Mouse (Mus musculus) adrenal gland, postnatal 14 days (tissue): ENCODE measurements at regions not wholly inside any gene's neighbourhood (a gene's known extent, or its start where the extent isn't known, plus 50 kb on each side); places are given as distances from the start of the nearest gene placed in this dataset.

Experiments used
- DNase-seq: peaks from one replicate; pipeline ENCODE4 v3.0.0; 2021; ENCODE audit warnings: mixed read lengths

DNA sequence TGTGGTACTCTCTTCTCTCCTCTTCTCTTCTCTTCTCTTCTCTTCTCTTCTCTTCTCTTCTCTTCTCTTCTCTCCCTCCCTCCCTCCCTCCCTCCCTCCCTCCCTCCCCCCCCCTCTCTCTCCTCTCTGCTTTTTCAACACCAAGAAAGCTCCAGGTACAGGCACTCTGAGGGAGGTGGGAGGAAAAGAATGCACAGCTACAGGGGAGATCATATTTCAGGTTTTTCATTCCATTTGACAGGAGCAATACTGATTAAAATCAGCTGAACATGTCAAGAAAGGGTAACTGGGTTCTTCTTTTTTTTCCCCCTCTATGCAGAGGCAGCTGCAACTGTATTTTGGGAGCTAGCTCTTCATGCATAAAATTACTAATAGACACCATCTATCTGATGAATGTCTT is 368.8 kb upstream of the Rack1 start:
- DNase-seq, result no peak

DNA sequence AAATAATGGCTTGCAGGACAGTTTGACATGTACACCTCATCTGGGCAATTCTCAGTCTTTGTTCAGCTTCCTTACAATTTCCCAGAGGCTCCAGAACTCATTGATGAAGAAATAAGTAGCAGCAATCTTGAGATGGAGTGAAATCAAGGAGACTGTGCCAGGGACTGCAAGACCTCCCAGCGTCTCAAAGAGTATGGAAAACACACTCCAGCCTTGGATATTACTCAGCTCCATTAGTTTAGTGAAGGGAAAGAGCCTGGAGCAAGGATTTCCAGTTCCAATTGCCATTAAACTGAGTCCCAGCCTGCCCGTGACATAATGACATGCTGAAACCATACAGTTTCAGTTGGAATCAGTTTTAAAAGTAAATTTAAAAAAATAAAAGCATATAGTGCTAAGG is 372.7 kb upstream of the Rack1 start:
- no peak for DNase-seq

DNA sequence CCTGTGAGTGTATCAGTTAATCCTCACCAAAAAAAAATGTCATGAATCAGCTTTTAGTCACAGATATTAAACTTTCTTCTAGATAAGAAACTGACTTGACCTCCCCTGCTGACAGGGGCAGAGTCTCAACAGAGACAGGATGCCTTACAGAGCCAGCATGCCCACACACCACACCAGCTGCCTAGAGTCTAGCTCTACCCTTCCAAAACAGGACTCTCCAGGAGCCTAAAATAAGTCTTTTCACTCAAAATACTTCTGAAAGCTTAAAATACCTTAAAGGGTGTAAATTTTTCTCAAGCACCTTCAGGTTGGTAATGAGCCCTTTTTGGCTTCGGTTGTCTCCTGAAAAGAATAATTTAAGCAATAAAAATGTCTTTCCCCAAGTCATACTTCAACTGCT is 373.7 kb upstream of the Rack1 start:
- no peak for DNase-seq

DNA sequence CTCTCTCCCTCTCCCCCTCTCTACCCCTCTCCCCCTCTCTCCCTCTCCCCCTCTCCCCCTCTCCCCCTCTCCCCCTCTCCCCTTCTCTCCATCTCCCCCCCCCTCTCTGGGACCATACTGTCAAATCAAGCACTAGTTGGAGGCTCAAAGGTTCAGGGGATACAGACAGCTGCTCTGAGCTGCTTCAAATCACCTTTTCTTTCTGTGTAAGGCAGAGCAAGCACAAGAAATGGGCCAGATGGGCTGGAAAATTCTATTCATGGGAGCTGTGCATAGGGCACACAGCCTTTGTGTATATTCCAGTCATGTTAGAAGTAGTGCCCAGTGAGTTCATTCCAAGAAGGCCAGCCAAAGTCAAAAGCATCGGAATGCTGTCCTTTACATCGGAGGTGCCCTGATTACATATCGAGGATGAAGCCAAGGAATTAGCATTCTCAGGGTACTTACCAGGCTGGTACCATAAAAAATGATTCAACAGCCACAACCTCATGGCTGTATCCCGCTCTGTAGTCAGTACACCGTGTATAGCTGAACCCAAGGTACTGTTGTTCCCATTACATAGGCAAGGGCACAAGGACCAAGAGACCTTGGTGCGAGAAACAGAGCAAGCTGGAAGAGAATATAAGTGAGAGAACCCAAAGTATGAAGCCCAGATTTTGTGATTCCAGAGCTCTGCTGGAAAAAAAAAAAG is 381.9 kb upstream of the Rack1 start:
- DNase-seq, result no peak

DNA sequence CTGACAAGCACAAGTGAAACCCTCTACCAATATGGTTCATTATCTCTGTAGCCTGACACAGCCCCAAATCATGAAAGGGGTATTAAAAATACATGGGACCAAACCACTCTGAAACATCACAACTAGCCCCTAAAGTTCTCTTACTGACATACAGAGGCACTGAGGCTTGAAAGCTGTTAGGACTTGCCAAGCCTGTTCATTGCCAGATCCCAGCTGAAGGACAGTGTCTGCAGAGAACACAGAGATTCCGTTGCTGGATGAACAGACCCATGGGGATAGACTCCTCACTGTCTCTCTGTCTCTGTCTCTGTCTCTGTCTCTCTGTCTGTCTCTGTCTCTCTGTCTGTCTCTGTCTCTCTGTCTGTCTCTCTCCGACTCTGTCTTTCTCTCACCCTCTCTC is 382.5 kb upstream of the Rack1 start:
- DNase-seq, result no peak

DNA sequence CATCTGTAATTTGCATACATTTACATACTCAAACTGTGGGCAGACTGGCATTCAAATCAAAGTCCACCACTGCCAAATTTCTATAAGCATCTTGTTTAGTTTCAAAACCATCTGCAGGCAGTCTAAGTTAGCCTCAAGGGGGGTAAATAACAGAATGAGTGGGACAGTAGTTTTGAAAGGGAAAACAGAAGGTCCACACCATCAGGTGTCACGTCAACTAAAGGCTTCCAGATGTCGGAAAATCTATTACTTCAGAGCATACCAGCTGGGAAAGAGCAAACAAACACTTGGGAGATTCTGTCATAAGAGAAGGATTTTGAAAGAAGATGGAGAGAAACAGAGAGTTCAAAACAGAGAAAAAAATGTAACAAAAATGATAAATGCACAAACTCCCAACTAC is 402.1 kb upstream of the Rack1 start:
- DNase-seq, result no peak

DNA sequence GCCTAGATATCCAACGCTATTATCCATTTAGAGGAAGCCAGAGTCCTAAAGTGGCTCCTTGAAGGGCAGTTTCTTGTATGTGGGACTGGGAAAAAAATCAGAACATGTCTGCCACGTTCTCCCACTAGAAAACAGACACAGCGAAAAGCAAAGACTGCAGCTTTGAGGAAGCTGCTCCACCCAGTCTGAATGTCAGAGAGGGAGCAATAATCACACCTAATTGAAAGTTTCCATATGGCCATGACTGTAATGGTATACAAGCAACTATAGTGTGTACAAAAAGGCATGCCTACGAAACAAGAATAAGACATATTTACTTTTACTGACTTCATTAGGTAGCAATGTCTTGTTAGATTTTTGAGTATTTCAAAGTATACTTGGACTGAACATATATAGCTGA is 392.7 kb upstream of the Sgcd start:
- DNase-seq, result no peak

DNA sequence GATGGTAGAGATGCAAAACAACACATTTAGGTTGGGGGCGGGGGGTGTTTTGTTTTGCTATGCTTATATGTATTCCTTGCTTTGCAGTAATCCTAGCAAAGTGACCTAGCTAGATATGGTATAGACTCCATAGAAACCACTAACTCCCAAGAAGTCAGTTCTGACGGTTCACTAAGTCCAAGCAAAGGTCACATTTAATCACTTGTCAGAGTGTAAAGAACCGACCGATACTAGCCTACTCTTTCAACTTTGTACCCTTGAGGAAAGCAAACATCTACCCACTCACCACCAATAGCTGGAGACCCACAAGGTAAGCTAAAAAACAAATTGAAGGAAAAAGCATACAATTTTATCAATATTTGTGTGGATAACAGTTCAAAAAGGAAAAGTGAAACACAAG is 389.3 kb upstream of the Sgcd start:
- no peak for DNase-seq

DNA sequence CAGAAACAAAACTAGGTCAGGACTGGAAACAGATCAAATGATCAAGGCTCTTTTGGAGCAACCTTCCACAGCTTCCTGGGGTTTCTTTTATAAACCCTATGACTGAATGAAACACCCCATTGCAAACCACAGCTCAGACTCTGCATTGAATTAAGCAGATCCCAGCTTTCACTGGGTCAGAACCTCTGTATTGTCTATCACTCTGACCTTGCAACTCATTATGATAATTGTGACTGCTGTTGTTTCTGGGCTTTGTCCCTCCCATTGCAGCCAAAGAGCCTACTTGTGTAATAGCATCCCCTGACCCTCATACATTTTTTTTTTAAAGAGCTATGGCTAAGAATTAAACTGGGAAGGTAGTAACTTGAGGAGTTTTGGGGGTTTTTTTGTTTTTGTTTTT is 388.5 kb upstream of the Sgcd start:
- DNase-seq, result no peak

DNA sequence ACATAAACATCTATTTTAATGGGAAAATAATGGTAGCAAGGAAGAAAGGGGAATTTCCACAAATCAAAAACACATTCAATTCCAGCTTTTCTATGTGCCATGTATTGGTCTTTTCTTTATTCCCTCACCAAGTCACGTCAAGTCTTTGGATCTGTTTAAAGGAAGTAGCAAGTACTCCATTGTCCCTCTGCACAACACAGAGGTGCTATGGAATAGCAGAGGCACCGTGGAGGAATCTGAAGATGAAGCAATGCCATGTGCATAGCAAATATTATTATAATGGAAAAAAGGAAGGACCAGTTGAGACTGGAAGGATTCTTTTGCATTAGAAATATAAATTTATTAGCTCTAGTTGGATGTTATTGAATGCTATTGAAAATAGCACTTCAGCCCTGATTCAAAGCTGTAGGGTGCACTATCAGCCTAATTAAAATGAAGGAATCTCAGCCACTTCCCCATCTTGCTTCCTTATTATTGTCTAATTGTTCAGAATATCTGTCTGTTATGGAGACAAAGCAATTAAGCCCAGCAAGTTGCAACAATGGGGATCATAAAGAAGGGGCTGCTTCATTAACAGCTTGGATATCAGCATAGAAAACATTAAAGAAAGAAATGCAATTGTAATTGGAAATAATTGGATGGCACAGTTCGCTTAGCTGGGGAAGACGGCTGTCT is 362.7 kb upstream of the Sgcd start:
- DNase-seq, result no peak

DNA sequence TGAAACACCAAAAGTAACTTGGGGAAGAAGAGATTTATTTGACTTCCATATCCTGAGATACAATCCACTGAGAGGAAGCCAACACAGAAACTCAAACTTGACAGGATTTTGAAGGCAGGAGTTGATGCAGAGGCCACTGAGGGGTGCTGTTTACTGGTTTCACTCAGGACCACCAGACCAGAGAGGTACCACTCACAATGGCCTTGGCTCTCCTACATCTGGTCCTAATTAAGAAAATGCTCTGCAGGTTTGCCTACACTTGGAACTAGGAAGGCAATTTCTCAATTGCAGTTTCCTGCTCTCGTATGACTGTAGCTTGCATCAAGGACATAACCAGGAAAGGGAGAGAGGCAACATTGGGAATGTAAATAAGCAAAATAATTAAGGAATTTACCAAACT is 325.7 kb upstream of the Sgcd start:
- no peak for DNase-seq

DNA sequence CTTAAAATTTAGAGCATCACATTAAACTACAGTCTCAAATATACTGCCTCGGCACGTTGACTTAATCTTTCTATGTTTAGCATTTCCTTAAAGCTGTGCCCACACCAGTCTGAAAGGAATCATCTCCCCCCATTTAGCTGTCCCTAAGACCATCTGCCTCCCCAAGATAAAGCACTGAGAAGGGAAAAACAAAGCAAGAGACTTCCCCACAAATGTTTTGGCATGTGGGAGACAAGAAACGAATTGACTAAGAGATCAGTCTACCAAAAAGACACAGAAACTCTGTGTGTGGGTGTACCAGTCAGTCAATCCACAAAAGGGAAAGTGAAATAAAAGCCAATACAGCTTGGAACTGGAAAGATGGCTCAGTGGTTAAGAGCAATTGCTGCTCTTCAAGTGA is 306.6 kb upstream of the Sgcd start:
- DNase-seq, result no peak

DNA sequence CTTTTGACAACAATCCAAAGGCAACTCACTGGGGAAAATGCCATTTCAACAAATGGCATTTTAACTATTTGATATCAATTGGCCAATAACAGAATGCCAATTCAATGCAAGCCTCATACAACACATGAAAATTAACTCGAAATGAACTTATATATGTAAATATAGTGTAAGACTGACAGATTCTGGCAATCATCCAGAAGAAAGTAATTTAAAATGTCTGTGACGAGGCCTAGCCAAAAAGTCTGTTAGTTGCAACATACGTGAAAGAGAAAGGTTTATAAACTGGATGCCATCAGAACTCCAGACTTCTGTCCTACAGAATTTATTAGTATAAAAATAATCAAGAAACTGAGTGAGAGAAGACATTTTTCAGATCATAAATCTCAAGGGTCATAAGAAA is 273.7 kb upstream of the Sgcd start:
- DNase-seq, result no peak

DNA sequence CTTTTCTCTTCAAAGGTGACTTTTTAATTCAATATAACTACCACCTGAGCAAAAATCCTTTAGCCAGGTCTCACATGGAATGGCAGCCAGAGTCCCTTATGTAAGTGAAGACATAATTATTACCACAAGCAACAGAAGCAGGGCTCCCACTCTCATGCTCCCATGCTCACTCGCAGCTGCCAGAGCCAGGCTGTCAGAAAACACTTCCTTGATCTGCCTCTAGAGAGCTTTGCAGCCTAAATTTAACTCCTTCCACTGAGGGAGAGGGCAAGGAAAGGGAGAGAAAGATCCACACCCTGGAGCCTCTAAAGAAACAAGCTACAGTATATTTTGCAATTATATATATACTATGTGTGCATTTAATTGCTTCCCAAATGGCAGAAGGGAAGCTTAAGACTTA is 272.3 kb upstream of the Sgcd start:
- no peak for DNase-seq

DNA sequence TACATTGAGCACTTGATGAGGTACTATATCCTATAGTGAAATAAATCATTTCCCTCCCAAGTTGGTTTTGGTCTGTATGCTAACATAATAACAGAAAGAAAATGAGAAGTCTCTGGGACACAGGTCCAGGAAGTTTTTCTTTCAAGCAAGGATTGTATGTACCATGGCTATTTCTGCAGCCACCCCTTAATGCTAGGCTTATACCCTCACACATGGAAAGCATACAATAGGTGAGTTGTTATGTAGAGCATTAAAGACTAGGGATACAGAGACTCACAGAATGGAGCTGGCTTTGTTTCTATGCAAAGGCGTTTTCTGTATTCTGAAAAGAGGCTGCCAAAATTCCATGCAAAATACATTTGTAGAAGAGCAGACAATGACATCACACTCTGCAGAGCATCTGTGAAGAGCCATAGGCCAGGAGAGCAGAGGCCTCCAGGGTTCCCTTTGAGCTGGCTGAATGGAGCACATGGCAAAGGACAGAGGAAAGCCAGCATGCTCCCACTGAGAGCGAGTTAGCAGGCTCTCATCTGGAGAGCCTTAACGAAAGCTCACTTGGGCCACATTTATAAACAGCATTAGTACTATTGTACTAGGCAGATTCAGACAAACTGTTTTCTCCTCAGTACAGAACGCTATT is 262.0 kb upstream of the Sgcd start:
- DNase-seq, result no peak

DNA sequence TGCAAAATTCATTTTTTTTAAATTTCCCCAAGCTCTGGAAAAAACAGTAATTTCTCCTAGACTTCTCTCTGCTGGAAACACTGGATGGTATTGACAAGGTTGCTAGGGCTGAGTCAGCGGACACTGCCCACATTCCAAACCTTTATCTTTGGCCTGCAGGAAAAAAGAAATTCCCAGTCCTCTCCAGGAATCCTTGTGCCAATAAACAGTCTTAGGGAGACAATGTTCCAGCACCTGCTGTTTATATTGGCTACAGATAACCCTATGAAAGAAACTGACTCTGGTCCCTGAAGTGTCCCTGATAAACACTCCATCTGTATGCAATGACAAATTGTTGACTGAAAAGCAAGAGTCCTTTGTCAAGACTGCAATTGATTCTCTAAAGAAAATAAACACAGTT is 260.5 kb upstream of the Sgcd start:
- no peak for DNase-seq

DNA sequence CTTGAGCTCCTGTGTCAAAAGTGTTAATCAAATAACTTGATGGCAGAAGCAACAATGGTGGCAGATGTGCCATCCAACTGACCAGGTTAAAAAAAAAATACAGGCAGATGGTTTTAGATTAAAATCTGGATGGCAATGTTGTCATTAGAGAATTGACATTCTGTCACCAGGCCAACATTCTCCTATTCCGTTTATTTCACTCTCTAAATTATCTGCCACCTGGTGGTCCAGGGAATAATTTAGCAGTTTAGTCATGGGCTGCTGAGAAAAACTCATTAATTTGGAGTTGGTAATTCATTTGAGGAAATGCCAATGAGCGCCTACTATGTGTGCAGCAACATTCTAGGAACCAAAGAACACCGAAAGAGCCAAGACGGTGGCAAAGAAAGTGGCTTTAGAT is 232.4 kb upstream of the Sgcd start:
- DNase-seq, result no peak

DNA sequence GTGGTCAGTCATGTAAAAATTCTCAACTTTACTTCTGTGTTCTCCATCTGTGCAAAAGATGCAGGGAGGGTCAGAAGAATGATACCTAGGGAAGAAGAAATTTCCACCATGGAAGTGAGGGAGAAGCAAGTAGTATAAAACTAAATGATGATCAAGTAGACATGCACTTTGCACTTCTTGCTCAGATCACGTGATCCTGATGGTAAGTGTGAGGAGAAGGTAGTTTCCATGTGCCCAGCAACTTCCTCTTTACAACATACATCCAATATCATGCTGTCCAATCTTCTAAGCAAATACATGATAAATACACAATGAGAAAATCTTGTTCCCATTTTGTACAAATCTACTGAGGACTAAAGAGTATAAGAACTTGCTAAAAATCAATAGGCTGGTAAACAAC is 230.4 kb upstream of the Sgcd start:
- DNase-seq, result no peak

DNA sequence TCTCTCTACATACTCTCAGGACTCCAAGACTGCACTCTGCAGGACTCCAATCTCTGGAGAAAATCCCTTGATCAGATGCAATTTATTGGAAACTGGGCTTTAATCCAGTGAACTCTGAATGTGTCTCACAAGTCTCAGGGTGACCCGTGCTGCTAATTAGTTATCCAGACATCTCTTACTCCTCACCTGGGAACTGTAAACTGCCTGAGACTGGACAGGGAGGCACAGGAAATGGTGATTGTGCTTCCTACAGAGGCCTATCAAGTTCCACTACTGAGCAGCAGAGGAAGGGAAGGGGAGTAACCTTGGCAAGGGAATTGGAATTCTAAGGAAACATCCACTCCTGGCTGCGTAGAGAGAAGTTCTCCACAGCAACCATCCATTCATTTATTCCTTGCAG is 228.0 kb upstream of the Sgcd start:
- DNase-seq, result no peak

DNA sequence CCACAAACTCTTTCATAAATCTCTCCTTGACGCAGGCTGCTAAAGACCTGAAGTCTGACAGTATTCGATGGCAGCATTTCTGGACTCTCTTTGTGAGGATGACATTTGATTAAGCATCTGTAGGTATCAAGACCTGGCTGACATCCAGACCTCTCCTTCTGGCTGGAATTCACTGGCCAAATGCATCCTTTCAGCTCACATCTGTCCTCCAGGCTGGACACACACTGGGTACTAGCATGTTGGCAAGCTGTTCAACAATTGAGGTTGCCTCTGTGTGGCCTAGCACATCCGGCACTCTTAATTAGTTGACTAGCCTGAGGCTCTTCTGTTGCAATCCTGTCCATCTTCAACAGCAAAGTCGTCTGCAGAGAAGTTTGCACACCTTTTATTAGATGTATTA is 197.8 kb upstream of the Sgcd start:
- no peak for DNase-seq

DNA sequence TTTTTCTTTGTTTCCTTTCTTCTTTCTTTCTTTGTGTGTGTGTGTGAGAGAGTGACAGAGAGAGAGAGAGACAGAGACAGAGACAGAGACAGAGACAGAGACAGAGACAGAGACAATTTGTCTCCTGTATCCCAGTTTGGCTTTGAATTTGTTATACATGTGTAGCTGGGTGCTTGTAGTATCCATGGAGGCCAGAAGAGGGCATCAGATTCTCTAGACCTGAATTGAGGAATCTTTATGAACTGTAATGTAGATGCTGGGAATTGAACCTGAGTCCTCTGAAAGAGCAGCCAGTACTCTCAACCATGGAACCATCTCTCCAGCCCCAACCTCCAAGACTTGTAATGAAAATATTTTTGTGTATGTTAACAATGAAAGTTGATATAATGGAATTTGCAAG is 190.2 kb upstream of the Sgcd start:
- DNase-seq, result peak; percentile 25

DNA sequence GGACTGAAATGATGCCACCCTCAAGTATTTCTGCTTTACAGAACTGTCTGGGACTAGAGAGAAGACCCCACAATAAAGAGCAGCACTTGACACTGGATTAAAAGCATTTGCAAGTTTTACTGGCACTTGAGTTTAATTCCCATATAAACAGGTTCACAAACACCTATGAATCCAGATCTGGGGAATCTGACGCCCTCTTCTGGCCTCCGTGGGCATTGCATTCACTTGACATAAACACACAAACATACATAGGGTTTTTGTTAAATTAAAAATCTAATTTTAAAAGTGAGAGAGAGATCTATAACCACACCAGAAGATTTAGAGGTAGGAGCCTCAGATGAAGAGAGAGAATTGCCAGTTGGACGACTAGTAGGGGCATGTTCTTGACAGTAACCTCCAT is 189.4 kb upstream of the Sgcd start:
- no peak for DNase-seq

DNA sequence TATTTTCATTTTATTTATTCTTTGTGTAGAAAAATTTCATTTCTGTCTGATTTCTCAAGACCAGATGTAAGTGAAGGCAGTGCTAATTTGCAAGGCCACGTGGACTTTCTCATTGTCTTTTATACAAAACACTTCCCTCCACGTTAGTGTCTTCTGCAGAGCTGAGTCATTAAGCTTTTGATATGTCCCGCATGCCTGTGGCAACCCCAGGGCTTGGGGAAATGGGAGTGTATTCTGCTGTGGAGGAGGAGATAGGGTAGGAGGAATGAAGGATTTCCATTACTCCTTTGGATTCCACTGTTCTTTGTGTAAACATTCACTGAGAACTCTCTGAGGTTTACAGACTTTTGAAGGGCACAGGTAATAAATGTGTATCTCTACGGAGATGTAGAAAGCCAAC is 187.7 kb upstream of the Sgcd start:
- no peak for DNase-seq

DNA sequence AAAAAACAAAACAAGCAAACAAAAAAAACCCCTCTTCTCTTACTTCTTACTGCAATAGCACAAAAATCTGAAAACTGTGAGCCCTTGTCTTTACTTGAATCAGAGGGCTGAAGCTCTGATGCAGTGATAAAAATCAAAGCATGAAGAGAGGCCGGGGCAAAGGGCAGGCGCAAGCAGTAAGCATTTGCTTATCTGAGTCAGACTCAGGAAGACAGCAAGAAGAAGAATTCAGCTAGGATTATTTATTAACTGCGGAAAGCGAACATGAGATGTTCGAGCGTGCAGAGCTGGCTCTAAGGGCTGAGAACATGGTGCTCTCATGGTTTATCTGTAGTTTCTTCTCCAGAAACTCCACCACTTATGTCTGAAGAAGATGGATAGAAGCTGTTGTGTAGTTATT is 163.4 kb upstream of the Sgcd start:
- DNase-seq, result no peak
